Mouse (Mus musculus): ENCODE measurements at regions not wholly inside any gene's neighbourhood (a gene's known extent, or its start where the extent isn't known, plus 50 kb on each side); places are given as distances from the start of the nearest gene placed in this dataset.
A peak's percentile ranks its signal among the peaks of the same experiment; 100 is the strongest.

DNA sequence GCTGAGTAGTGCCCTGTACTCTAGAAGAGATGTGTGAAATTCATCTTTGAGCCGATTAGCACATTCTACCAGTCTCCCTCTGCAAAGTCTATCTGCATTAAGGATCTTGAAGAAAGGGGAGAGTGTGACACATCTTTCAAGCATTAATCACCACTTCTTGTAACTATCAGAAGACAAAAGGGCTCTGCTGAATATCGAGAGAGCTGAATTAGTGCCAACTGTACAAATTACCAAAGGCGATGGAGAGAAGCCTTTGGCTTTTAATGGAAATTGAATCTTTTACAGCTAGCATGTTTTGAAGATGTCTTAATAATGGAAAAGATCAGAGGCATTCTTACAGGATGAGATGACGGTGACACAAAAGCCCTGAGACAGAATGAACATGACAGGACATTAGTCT, 97.2 kb upstream of the Pam start:
- no peak for DNase-seq

DNA sequence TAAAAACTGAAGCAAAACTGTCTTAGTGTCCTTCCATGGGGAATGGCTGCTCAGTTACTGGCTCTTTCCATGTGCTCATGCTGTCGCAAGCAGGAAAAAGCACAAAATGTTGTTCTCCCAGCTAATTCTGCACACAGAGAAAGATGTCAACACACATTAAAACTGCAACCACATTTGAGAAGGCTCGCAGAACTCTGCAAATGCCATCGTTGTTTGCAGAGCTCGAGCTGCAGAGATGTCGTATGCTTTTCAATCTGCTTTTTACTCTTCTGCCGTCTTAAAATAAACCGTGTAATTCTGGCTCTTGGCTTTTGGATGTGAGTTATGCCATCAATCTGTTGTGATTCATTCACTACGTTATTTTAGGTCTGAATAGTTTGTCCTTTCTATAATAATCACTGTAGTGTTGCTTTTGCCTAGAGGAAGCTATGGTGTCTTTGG, 96.6 kb upstream of the Pam start:
- no peak for DNase-seq

DNA sequence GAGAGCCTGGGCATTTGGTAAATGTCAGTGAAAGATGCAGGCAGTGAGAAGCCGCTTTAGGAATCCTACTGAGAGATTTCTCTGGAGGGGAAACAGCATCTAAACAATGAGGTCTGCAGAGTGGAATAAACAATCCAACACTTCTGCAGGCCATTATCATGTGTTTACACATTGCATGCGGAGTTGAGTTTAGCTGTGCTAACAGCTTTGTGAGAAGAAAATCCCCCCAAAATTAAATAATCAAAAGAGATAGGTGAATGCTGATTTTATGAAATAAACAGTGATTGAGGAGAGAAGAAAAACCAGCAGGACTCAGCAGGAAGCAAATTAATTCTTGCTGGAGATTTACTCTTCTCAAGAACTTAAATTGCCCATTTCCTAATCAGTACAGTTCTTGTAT, 95.9 kb upstream of the Pam start:
- DNase-seq, result no peak

DNA sequence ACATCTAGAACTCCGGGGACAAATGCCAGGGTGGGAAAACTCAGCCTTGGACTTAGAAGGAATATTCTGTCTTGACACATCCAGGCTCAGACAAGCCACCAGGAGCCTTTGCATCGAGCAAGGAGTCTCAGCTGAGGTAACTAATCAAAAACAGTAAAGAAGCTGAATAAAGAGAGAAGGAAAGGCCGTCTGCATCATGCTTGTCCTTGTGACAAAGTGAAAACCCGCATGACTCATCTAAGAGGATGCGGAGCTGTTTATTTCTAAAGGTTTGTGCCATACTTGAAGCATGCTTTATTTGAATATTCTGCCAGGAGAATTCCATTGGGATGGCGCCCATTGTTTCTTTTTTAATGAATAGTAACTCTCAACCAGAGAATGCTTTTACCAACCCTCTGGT, 95.3 kb upstream of the Pam start:
- DNase-seq, result no peak

DNA sequence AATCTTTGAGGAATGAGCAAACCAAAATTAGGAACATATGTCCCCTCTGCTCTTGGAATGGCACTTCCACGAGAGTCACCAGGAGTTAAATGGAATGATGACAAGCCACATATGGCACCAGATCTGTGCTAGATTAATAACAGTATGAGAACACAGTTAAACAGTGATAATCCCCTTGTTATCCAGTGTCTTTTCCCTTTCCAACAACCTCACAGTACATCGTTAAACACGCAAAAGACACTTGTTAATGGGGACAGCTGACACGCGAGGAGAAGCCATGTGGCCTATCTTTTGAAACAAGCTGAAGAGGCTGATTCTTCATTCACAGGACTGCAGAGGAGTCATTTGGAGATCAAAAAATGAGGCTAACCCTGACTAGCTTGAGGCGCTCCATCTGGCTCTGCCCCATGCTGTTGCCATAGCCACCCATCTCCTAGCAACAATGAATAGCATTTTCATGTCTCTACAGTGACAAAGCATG, 94.6 kb upstream of the Pam start:
- no peak for DNase-seq

DNA sequence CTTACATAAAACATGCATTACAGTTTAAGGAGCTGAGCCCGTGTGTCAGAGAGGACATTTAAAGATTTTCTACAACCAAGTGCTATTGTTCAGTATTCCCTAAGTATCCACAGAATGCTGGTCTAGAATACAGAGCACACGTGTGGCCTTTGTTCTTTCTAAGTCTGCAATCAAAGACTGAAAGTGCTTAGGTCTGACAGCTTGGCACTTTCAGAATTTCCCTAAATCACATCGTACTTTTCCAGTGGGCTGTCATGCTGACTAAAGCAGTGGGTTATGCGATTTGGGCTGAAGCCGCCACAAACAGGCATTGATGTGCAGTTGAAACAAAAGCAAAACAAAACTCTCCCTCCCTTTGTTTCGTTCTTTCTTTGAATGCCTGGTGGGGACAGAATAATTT, 84.9 kb upstream of the Pam start:
- no peak for DNase-seq

DNA sequence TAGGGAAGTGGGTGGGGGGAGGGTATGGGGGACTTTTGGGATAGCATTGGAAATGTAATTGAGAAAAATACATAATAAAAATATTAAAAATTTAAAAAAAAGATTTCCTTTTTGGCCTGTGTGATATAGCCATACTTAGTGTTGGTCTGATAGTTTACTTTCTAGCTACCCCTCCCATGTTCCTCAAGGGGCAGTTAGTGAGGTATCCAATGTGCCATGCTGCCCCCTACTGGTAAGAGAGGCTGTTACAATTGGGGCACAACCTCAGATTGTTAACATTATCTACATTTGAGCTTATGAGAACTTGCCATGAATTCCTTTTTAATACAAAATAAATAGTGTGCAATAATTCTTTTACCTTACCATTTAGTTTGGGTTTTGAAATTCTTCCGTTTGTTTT, 83.6 kb upstream of the Pam start:
- peak; percentile 30 to 77 for DNase-seq

DNA sequence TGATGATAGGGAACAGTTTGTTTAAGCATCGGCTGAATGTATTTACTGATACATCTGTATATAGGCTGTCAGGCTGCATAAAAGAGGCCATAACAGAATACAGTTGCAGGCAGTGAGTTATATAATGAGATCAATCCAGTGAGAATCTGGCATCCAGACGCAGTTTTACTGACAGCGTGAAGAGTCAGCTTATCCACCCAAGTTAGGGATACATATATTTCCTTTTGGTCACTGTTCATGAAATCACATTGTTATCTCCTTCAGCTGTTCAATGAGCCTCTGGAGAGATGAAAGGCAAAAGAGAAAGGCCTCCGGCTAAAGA, 79.3 kb upstream of the Pam start:
- DNase-seq, result no peak

DNA sequence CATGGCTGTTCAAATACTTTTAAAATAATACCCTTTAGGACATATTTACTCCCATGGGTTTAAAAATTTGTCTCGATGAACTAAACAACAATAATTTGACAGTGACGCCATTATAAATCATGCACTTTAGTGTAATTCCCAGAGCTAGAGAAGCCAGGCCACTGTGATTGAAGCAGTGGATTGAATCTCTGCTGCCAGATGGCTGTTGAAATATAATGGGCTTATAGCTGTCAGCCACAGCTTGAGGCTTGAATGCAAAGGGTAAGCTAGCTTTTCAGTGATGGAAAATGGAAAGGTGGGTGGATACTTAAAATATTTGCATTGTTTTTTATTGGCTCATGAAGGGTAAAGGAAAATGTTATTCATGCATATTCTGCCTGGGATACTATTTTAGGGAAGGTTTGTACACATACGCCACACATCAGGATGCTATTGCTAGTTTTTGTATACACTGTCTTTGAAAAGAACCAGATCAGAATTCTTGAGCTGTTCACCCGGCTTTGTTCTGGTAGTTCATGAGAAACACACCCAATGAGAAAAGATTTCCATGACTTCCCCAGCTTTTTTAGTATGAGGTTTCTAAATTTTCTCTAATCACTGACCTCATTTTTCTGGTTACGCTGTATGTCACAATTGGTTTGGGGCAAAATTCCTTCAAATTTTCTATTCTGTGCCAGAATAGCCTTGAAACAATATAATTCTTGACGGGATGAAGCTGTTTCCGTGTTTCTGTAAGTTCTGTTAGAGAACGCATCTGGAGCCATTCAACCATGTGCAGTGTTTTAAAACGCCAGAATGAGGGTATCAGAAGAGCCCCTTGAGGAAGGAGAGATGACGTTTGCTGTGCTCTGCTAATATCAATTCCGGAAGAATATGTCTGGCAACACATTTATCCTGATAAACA, 78.7 kb upstream of the Pam start:
- no peak for DNase-seq

DNA sequence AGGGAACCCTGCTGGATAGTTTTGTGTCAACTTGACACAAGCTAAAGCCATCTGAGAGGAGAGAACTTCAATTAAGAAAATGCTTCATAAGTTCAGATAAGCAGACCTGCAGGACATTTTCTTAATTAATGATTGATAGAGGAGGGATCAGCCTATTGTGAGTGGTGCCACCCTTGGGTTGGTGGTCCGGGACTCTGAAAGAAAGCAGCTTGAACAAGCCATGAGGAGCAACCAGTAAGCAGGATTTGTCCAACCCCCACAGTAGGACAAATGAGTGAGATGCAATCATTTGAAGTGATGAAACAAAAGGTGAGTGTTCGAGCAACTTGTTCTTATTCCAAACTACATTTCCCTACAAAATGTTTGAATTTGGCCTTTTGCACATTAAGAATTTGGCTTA, 78.0 kb upstream of the Pam start:
- no peak for DNase-seq

DNA sequence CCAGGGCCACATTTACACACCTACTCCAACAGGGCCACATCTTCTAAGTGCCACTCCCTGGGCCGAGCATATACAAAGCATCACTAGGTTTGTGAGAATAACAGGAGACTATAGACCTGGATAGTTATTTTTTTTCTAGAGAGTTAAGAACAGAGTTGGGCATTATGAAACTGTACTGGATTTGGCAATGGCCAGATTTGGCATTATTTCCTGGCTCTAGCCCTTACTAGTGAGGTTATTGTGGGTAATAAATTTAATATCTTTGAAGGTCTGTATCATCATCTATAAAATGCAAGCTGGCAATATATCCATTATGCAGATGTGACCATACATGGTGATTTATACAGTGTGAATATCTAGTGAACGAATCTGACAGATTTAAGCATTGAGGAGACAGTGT, 75.8 kb upstream of the Pam start:
- DNase-seq, result no peak

DNA sequence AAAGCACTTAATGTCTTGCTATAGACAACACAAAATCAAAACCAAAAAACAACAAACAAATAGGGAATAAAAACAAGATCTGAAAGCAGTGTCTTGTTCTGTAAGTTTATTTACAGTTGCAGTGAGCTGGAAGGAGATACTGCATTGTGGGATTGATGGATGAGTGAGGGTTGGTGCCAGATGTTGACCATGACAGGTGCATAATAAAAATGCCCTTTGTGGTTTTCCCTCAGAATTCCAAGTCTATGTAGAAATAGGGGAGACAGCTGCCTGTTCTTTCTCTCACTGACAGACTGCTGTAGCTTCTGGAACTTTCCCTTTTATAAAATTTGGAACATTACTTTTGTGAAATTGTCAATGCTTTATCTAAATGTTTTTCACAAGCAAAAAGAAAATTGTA, 73.9 kb upstream of the Pam start:
- no peak for DNase-seq

DNA sequence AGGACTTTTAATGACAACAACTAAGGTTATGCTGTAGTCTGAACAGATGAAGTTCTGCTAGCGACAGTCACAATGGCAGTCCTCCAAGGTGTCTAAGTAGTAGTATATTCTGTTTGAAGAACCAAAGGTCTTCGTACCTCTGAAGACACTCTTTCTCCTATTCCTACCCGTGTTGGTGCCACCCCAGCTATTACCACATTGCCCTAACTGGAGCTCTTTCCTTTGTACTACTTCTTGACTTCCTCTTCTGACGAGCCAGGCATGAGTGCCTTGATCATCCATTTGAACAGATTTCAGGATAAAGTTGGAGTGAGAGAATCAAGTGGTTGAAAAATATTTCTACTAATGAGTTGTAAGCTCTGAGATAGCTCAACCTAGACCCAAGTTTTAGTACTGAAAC, 72.4 kb upstream of the Pam start:
- no peak for DNase-seq

DNA sequence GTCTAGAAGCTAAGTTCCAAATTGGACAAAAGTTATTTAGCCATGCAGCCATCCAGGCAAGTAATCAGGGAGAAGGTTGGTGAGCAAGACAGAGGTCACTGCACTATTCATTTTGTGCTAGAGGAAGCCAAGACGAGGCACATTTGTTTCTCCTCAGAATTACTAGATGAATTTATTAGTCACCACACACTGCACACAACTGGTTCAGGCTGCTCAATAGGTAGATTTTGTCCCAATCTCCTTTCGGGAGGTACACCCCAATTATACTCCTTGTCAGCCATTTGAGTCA, 67.1 kb upstream of the Pam start:
- no peak for DNase-seq

DNA sequence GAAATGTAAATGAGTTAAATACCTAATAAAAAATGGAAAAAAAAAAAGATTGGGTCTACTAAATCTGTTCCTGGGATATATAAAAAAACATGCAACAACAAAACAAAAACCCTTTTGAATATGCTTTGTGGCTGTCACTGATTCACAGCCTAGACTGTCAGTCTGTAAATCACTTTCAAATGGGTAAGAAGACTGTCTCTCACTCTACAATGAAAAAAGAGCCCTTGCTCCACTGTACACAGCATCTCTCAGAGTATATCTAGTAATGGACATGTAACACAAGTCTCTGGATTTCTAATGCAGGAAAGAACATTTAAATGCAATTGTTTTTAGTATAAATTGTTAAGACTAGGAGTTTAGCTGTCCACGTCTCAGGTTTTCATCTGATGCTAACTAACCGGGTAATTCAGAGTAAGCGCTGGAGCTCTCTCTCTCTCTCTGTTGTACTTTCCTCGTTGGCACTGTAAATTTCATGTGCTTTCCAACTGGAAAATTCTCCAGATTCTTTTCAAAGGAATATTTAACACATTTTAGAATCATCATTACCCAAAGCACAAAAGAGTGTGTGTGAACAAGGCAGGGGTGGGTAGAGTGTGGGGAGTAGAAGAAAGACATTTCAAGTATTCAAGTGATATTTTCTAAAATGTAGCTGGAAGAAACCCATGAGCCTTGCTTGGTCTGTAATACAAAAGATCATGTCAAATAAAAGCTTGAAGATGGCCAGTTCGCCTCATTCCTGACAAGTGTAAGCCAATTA, 66.6 kb upstream of the Pam start:
- DNase-seq, result no peak

DNA sequence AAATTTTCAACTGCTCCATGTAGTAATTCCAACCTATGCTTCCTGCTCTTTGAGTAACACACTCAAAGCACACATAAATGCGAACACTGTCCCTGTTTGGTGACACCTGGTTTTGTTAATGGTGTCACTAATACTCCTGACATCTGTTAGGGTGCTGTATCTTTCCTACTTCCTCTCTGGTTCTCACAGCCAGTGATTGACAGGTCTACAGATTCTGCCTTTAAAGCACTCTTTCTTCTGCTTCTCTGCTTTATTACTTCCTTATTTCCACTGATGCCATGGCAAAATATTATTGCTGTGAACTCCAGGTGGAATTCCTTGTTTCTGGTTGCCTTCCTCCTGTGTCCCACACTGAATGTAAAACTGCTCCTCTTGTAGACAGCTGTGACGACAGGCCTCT, 63.5 kb upstream of the Pam start:
- DNase-seq, result no peak

DNA sequence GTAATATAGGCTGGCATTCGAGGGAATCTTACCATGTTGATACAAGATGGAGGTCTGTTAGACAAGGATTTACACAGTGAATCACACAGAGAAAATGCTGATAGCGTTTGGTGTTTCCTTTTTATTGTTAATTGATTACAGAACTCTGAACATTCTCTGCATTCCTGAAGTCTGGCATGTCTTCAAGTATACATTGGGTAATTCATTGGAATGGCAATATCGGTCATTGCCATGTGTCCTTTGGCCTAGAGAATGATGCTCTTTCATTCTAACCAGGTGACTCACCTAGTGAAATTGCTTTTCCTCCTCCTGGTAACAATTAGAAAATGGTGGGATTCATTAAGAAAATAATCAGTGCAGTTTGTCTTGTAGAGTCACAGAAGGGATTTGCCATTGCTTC, 51.9 kb upstream of the Pam start:
- no peak for DNase-seq
